Mouse (Mus musculus): ENCODE data around the gene Ring1.

Ring1 gene

DNA sequence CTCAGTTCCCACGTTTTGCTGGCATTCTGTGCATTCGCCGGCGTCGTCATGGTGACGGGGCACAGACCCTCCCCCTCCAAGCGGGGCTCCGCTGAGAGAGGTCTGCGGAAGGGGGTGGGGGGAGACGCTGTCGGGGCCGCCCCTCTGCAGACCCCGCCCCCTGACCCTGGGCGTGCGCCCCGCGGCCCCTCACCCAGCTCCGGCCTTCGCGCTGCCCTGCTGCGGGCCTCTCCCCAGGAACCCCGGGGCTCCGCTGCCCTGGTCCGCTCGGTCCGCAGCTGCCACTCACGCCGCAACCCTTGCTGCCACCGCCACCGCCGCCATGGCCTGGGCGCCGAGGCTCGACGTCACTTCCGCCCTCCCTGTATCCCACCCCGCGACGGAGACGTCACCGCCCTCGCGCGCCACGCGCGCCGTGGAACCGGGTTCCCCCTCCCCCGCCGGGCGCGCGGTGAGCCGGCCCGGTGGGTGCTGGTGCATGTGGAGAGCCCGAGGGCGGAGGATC, at the start of gene Ring1:
Gene Ring1, minus strand, starts transcription at position 364 of the 505 bp plus-strand sequence.
- DNase-seq (ENCODE audit: low read depth in 1 of 2, low spot score in 2 of 2): peak in 1 of 2 experiments; percentile 79

DNA sequence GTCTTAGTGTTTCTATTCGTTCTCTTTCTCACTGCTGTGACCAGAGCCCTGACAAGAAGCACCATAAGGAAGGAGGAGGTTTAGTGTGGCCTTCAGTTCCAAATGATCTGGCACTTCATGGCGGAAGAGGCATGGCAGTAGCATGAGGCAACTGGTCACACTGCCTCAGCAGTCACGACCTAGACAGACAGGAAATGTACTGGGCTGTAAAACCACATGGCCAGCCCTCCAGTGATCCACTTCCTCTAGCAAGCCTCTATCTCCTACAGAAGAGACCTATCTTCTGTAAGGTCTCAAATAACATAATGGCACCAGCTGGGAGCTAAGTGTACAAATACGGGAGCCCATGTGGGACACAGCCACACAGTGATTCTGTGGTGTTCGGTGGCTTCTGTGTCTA, 47.6 kb upstream of the Ring1 start:
- peak in 1 of 2 experiments; percentile 27 for DNase-seq (ENCODE audit: low read depth in 1 of 2, low spot score in 2 of 2)

DNA sequence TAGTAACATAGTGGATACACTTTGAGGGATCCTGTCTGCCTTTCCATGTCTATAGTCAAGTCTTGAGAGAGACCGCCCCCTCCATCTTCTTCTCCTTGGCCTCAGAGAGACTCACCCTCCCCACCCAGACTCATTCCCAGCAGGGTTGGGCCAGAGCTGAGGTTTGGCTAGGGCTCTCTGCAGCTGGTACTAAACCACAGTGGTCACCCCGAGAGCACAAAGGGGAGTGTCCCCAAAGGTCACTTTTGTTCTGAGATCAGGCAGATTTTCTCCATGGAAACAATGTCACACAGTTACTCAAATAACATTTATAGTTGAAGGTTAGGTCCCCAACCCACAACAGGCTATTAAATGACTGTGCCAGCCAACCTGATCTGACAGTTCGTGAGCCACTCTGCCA, 44.4 kb upstream of the Ring1 start:
- no peak for DNase-seq (ENCODE audit: low read depth in 1 of 2, low spot score in 2 of 2)

DNA sequence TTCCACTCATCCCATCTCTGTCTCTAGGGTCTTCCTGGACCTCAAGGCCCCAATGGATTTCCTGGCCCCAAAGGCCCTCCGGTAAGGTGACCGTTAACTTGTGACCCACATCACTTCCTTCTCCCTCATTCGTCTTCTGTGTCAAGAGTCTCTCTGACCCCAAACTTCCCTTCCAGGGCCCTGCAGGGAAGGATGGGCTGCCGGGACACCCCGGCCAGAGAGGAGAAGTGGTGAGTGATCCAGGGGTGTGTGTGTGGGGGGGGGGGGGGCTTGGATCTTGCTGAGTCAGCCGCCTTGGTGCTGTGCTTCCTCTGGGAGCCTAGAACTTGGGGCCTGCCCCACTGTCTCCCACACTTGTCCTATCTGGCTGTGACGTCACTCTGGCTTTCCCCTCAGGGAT, 32.7 kb upstream of the Ring1 start:
- DNase-seq (ENCODE audit: low read depth in 1 of 2, low spot score in 2 of 2): no peak

DNA sequence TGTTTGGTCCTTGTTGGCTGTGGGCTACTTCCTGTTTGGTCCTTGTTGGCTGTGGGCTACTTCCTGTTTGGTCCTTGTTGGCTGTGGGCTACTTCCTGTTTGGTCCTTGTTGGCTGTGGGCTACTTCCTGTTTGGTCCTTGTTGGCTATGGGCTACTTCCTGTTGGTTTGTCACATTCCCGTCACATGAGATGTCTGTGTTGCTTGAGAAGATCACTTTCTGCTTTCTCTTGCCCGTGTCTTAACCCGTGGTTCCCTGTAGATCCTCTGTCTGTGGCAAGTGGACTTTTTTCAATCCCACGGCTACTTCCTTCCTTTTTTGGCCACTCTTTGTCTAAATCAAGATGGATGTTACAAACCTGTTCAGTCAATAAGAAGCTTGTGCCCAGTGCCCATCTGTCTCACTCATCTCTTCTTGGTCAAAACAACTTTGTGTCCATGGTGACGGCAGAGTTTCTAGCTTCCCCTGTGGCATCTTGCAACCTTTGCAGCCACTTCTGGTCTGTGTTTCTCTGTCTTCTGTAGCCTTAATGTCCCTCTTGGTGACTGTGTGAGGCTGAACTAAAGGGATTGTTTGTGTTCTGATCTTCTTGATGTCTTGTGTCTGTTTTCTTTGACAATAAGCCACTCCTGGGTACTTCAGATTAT, 23.0 kb upstream of the Ring1 start:
- DNase-seq (ENCODE audit: low read depth in 1 of 2, low spot score in 2 of 2): peak in 1 of 2 experiments; percentile 39

DNA sequence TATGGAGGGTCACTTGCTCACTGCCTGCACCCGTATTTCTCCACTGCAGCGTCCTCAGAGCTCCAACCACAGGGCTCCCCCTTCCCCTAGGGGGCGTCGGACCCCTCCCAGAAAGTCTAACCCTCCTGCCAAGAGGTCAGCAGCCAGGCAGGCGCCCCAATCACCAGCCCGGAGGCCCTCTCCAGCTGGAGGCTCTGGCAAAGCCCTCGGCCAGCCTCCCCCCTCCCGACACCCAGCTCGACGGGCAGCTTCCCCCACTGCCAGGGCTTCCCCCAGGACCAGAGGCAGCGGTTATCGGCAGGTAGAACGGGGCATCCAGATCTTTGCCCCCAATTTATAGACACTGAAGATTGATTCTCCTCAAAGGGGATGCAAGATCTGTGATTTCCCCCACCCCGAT, 21.5 kb upstream of the Ring1 start:
- DNase-seq (ENCODE audit: low read depth in 1 of 2, low spot score in 2 of 2): no peak

DNA sequence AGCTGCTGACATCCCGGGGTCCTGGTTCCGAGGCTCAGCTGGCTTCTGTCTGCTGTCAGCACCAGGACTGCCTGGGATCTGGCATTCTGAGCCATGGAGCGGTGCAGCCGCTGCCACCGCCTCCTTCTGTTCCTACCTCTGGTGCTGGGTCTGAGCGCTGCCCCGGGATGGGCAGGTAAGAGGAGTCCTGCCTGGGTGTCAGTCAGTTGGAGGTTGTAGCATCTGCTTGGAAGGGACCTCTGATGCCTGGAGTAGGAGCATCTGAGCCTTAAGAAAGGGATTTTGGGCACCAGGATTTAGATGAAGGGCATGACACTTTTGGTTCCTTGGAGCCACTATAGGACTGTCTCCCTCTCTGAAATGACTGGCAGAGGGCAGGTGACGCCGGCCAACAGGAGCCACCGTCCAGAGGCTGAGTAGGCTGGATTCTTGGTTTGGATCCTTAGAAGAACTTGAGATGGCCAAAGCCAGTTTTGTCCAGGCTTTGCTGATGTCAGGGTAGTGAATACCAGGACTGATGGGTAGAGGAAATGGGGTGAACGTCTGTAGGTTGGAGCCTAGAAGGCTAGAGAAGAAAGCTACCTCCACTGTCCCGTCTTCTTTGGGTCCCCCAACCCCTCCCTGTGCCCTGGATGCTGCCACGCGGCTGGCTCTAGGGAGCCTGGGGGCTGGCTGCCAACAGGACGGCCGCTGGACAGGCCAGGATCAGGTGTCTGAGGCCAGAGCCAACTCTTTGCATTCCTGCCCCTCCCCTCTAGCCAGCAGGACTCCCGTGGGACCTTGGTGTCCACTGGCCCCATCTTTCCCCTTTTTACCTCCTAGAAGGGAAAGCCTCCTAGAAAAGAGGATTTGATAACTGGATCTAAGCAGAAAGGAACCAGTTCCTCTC, 15.3 kb upstream of the Ring1 start:
- DNase-seq (ENCODE audit: low read depth in 1 of 2, low spot score in 2 of 2): no peak

DNA sequence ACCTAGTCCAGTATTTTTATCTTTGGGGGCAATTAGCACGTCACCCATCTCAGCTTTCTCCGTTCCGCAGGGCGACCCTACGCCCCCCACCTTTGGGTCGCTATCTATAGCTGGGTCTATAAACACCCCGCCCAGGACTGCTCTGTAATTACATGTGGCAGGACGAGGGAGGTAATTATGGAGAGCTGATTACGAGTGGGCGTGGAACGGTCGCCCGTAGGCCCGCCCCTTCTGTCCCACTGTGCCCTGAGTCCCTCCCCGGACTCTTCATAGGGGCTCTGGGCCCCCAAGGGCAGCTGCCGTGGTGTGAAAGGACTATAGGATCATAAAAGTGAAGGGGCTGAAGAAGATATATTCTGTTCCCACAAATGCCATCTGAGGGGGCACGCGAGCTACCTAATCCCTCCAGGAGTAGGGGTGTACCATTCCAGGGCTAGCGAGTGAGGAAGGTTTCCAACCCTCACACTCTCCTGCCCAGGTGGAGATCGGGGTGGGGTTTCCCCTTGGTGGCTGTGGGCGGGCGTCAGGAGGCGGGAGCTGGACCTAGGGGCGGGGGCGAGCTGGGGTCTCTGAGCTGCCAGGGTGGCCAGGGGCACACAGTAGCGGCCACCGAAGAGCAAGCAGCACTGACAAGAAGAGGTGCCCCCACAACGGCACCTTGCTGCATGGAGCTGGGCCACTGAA, 14.5 kb upstream of the Ring1 start, which contains the start of gene Col11a2:
Gene Col11a2, plus strand, starts transcription at position 560 of the 684 bp plus-strand sequence.
- DNase-seq (ENCODE audit: low read depth in 1 of 2, low spot score in 2 of 2): no peak

DNA sequence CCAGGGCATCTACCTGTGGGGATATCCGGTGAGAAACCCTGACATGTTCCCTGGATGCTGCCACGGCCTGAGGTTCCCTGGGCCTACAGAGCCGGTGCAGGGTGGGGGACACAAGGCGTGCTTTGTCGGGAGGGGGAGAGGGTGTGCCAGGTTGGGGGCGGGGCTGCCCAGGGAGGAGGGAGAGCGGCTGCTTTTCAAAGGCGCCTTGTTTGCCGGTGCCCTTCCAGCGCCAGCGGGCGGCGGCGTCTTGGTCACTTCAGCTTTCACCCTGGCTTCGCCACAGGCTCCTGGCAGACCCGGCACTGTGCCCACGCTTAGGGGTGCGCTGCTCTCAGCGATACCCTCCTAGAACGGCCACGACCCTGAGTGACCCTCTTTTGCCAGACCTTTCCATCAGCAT, 14.0 kb upstream of the Ring1 start:
- no peak for DNase-seq (ENCODE audit: low read depth in 1 of 2, low spot score in 2 of 2)

DNA sequence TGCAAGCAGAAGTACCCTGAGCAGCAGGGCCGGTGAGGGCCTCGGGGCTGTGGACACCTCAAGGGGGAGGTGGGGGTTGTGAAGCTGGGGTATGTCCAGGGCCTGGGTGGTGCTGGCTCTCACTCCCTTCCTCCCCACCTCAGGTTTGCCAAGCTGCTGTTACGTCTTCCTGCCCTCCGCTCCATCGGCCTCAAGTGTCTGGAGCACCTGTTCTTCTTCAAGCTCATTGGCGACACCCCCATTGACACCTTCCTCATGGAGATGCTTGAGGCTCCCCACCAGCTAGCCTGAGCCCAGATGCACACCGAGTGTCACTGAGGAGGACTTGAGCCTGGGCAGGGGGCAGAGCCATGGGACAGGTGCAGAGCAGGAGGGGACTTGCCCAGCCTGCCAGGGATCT, 12.8 kb upstream of the Ring1 start:
- DNase-seq (ENCODE audit: low read depth in 1 of 2, low spot score in 2 of 2): no peak

DNA sequence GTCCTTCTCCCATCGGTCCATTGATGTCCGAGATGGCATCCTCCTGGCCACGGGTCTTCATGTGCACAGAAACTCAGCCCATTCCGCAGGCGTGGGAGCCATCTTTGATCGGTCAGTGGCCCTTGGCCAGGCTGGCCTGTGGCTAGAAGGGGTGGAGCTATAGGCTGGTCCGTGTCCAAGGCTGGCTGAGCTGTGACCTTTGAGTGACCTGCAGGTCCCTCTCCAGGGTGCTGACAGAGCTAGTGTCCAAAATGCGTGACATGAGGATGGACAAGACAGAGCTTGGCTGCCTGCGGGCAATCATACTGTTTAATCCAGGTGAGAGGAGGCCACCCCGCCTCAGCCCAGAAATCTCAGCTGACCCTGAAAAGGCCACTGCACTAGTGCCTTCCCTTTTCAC, 12.2 kb upstream of the Ring1 start:
- no peak for DNase-seq (ENCODE audit: low read depth in 1 of 2, low spot score in 2 of 2)

DNA sequence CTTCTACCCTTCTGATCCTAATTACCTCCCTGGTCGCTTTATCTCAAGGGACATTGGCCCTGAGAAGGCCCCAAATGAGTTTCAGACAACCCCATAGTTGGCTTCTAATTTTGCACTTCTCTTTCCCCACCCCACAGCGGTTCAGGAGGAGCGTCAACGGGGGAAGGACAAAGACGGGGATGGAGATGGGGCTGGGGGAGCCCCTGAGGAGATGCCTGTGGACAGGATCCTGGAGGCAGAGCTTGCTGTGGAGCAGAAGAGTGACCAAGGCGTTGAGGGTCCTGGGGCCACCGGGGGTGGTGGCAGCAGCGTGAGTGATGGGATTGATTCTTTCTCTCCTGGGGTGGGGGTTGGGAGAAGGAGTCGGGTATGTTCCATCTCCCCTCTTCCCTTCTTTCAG, 11.0 kb upstream of the Ring1 start:
- no peak for DNase-seq (ENCODE audit: low read depth in 1 of 2, low spot score in 2 of 2)

DNA sequence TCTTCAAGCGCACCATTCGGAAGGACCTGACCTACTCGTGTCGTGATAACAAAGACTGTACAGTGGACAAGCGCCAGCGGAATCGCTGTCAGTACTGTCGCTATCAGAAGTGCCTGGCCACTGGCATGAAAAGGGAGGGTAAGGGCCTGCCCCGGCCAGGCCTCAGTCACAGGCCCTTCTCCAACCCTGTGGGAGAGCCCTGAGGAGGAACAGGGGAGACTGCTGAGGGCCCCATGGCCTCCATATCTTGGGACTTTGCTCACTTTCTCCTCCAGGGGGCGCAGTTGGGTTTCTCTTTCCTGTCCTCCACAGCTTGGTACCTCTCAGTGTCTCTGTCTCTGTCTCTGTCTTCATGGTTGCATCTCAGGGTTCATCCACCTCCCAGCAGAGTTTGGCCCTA, 9.6 kb upstream of the Ring1 start:
- peak in 1 of 2 experiments; percentile 63 for DNase-seq (ENCODE audit: low read depth in 1 of 2, low spot score in 2 of 2)

DNA sequence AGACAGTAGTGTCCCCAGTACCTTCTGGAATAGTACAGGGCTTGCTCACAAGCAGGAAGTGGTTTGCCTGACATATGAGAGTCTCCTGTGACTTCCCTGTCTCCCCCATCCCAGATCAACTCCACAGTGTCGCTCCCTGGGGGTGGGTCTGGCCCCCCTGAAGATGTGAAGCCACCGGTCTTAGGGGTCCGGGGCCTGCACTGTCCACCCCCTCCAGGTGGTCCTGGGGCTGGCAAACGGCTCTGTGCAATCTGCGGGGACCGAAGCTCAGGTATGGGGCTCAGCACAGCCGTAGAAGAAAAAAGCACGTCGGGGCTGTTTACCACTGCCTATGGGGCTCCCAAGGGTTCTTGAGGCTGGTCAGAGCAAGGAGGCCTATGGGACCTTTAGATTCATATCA, 9.0 kb upstream of the Ring1 start:
- DNase-seq (ENCODE audit: low read depth in 1 of 2, low spot score in 2 of 2): no peak

DNA sequence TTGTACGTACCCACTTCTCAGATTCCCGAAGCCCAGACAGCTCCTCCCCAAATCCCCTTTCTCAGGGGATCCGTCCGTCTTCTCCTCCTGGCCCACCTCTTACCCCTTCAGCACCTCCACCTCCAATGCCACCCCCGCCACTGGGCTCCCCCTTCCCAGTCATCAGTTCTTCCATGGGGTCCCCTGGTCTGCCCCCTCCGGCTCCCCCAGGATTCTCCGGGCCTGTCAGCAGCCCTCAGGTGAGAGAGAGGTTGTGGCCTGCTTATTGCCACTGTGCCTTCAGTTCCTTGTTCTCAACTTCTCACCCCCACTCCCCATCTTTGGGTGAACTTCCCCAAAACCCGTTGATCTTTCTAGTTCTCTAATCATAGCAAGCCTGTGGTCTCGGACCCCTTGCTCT, 8.3 kb upstream of the Ring1 start:
- peak in 1 of 2 experiments; percentile 32 for DNase-seq (ENCODE audit: low read depth in 1 of 2, low spot score in 2 of 2)

DNA sequence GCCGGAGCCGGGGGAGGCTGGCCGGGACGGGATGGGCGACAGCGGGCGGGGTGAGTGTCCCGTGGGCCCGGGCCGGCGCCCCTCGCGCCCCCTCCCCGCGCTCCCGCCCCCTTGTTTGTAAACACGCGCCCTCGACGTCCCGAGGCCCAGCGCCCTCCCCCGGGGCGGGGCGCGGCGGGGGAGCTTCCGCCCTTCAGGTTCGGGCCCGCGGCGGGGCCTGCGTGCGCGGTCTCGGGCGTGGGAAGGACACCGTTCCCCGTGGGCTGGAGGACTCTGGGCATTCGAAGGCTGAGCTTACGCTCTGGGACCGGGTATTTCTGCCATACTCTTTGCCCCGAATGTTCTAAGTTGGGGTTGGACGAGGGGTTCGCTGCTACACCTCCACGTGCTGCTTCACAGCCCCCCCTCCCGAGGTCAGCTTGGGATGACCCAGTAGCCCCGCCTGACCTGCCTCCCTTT, 7.7 kb upstream of the Ring1 start:
- peak in 1 of 2 experiments; percentile 56 for DNase-seq (ENCODE audit: low read depth in 1 of 2, low spot score in 2 of 2)

DNA sequence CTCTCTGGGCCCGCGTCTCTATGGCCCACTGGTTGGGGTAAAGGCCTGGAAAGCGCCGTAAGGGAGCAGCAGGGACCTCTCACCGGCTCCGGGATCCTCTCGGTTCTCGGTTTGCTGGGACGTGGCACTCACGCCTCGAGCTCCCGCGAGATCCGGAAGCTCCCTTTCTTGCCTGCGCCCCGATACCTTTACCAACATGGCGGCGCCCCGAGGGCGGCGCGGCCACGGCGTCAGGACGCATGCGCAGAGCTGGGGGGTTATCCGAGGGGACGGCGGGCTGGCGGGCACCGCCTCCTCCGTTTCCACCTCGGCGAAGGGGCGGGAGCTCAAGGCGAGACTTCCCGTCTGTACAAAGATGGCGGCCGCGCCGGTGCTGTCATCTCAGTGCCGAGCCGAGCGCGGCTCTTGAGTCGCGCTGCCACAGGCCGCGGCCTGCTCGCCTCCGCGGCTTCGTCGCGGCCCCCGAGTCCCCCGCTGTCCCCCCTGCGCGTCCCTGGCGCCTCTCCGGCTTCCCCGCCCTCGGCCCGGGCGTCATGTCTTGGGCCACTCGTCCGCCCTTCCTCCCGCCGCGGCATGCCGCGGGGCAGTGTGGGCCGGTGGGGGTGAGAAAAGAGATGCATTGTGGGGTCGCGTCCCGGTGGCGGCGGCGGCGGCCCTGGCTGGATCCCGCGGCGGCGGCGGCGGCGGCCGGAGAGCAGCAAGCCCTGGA, 7.1 kb upstream of the Ring1 start, which contains the start of the genes Slc39a7 and Rxrb:
Gene Slc39a7, minus strand, starts transcription at position 218 of the 709 bp plus-strand sequence.
Gene Rxrb, plus strand, starts transcription at position 348 of the 709 bp plus-strand sequence.
- peak; percentile 98 to 99 for DNase-seq (ENCODE audit: low read depth in 1 of 2, low spot score in 2 of 2)

DNA sequence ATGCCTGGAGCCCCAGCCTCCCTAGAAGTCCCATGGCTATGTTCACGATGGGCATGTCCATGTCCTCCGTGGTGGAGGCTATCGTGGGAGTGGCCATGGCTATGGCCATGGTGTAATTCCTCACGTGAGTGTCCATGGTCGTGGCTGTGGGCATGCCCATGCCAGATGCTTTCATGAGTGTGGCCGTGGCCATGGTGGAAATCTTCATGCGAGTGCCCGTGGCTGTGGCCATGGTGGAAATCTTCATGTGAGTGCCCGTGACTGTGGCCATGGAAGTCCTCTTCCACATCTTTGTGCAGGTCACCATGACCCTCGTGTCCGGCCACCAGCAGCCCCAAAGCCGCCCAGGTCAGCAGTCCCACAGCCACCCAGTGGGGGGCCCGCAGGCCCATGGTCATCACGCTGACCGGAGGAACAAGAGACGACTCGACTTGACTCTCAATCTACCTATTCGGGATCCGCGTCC, 6.4 kb upstream of the Ring1 start:
- no peak for DNase-seq (ENCODE audit: low read depth in 1 of 2, low spot score in 2 of 2)

DNA sequence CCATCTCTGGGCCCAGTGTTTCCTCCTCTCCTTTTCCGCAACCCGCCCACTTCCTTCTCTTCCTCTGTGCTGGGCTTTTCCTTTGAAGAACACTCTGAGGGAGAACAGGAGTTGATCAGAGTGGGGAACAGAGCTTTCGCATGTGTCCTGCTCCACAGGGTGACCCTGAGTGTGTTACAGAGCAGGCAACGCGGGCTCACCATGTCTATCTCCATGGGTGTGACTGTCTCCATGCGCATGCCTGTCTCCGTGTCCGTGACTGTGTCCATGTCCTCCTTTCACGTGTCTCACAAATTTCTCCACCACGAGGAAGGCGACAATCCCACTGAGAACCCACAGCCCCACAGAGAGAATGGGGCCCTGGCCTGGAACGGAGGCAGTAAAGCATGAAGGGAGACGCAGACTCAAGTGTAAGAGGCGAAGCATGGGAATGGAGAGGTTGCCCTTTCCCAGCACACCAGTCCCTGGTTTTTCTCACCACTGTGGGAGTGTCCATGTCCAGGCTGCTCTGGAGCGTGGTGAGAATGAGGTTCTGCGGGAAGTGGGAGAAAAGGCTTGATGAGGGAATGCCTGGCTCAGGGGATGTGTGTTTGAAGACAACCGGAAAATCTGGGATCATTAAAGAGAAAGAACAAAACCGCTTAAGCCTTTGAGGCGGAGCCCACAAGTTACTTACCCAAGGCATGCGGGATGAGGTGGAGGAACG, 5.6 kb upstream of the Ring1 start:
- no peak for DNase-seq (ENCODE audit: low read depth in 1 of 2, low spot score in 2 of 2)
